Mouse (Mus musculus): Measurements from ENCODE around the gene Rheb. TPM values are rescaled to one million over a fixed set of nuclear protein-coding genes. Genes with fewer than 3 reads are reported as not detected.

Gene Rheb
- total RNA-seq, 1 experiment: 45.6 TPM

- Histone ChIP-seq H3K4me3 (ENCODE audit: insufficient read depth in 1 of 2, low read depth in 1 of 2, low read length in 2 of 2, poor library complexity in 1 of 2, severe bottlenecking in 1 of 2) (no peak overlapping the region), H3K36me3 (ENCODE audit: control insufficient read depth, insufficient read depth, low read length, poor library complexity, severe bottlenecking) (peaks cover 13% of the 10 kb centered on the region), H3K9ac (ENCODE audit: insufficient read depth, low read depth, low read length, poor library complexity, severe bottlenecking) (no peak overlapping the region), H3K27ac (ENCODE audit: insufficient read depth, low read depth, low read length, poor library complexity, severe bottlenecking) (no peak overlapping the region), H3K9me3 (ENCODE audit: control insufficient read depth, insufficient read depth, low read depth, low read length) (no peaks in the 10 kb centered on the region), H3K4me1 (ENCODE audit: control insufficient read depth in 2 of 2, insufficient read depth in 2 of 2, low read length in 2 of 2, poor library complexity in 1 of 2) (peaks cover 4% of the 10 kb centered on the region in 2 experiments; a peak in 2 of 4 replicates)
- in situ Hi-C loops (cut with MboI; ENCODE audit: low sequenced_read_pairs in 2 of 2, unreplicated experiment in 2 of 2): no loop called here
- TF ChIP-seq MAFK (IDR thresholded peaks at IDR 0.05; ENCODE audit: insufficient read depth, low read depth, low read length) (no peak), ZNF384 (IDR thresholded peaks at IDR 0.05; ENCODE audit: low read depth, low read length) (no peak), HCFC1 (IDR thresholded peaks at IDR 0.05; ENCODE audit: borderline replicate concordance, insufficient read depth, low read length) (no peak), CHD2 (IDR thresholded peaks at IDR 0.05; ENCODE audit: low read depth, low read length) (no peak), ZC3H11A (IDR thresholded peaks at IDR 0.05; ENCODE audit: borderline replicate concordance, low read depth, low read length) (no peak)
- DNase-seq (ENCODE audit: low read depth, low spot score): no peak
These were observed 21.0 kb downstream of the Rheb start for GRCm38 (mm10) chr5:24821403-24821841.

DNA sequence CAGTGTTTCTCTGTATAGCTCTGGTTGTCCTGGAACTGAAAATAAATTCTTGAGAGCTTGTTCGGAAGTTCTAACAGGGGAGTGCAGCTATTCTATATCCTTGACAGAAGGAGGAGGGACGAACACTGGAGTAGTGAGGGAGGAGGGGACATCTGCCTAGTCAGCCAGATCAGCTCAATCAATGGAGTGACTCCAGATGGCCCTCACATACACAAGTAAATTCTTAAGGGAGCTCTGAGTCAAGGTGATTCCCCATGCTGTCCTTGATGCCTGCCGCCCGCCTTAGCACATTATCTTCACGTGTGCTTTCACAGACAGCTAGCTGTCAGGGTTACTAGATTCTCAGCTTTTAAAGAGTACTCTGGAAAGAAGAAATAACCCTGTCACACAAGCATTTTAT is 21.8 kb downstream of the Rheb start:
- Histone ChIP-seq H3K9me3 (ENCODE audit: control insufficient read depth, insufficient read depth, low read depth, low read length) (no peaks in the 10 kb centered on the region), H3K4me3 (ENCODE audit: insufficient read depth in 1 of 2, low read depth in 1 of 2, low read length in 2 of 2, poor library complexity in 1 of 2, severe bottlenecking in 1 of 2) (no peak overlapping the region), H3K27ac (ENCODE audit: insufficient read depth, low read depth, low read length, poor library complexity, severe bottlenecking) (no peak overlapping the region), H3K4me1 (ENCODE audit: control insufficient read depth in 2 of 2, insufficient read depth in 2 of 2, low read length in 2 of 2, poor library complexity in 1 of 2) (peaks cover 4% of the 10 kb centered on the region in 2 experiments; a peak in 2 of 4 replicates), H3K36me3 (ENCODE audit: control insufficient read depth, insufficient read depth, low read length, poor library complexity, severe bottlenecking) (peaks cover 13% of the 10 kb centered on the region), H3K9ac (ENCODE audit: insufficient read depth, low read depth, low read length, poor library complexity, severe bottlenecking) (no peak overlapping the region)
- in situ Hi-C loops (cut with MboI; ENCODE audit: low sequenced_read_pairs in 2 of 2, unreplicated experiment in 2 of 2): no loop called here
- DNase-seq (ENCODE audit: low read depth, low spot score): no peak
- no peak for TF ChIP-seq ZNF384 (IDR thresholded peaks at IDR 0.05; ENCODE audit: low read depth, low read length)
- no peak for TF ChIP-seq CHD2 (IDR thresholded peaks at IDR 0.05; ENCODE audit: low read depth, low read length)
- no peak for TF ChIP-seq ZC3H11A (IDR thresholded peaks at IDR 0.05; ENCODE audit: borderline replicate concordance, low read depth, low read length)

DNA sequence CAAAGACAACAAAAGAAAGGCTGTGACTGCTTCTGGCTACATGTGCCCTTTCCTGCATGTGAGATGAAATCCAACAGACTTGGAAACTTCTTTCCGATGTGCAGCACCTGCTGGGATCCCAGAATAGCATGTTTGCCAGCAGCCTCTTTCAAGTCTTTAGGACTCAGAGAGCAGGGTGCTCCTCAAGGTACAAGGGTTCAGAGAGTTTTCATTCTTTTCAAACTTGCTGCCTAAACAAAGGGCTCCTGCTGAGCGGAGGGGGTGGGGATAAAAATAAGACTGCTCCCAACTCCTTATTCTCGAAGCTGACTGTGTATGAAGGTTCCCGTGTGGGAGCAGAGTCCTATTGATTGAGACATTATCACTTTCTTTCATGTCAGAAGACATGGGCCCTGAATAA is 25.2 kb downstream of the Rheb start:
- Histone ChIP-seq H3K9ac (ENCODE audit: insufficient read depth, low read depth, low read length, poor library complexity, severe bottlenecking) (no peak overlapping the region), H3K9me3 (ENCODE audit: control insufficient read depth, insufficient read depth, low read depth, low read length) (no peaks in the 10 kb centered on the region), H3K4me1 (ENCODE audit: control insufficient read depth in 2 of 2, insufficient read depth in 2 of 2, low read length in 2 of 2, poor library complexity in 1 of 2) (peaks cover 4% of the 10 kb centered on the region in 2 experiments; a peak in 2 of 4 replicates), H3K4me3 (ENCODE audit: insufficient read depth in 1 of 2, low read depth in 1 of 2, low read length in 2 of 2, poor library complexity in 1 of 2, severe bottlenecking in 1 of 2) (no peak overlapping the region), H3K27ac (ENCODE audit: insufficient read depth, low read depth, low read length, poor library complexity, severe bottlenecking) (no peak overlapping the region), H3K36me3 (ENCODE audit: control insufficient read depth, insufficient read depth, low read length, poor library complexity, severe bottlenecking) (peaks cover 21% of the 10 kb centered on the region)
- in situ Hi-C loops (cut with MboI; ENCODE audit: low sequenced_read_pairs in 2 of 2, unreplicated experiment in 2 of 2): no loop called here
- no peak for DNase-seq (ENCODE audit: low read depth, low spot score)
- TF ChIP-seq CHD2 (IDR thresholded peaks at IDR 0.05; ENCODE audit: low read depth, low read length) (no peak), ZNF384 (IDR thresholded peaks at IDR 0.05; ENCODE audit: low read depth, low read length) (no peak), HCFC1 (IDR thresholded peaks at IDR 0.05; ENCODE audit: borderline replicate concordance, insufficient read depth, low read length) (no peak), MAFK (IDR thresholded peaks at IDR 0.05; ENCODE audit: insufficient read depth, low read depth, low read length) (no peak), ZC3H11A (IDR thresholded peaks at IDR 0.05; ENCODE audit: borderline replicate concordance, low read depth, low read length) (no peak)

GRCm38 (mm10) chr5:24813946-24814345 is 28.5 kb downstream of the Rheb start:
- no peaks in the 10 kb centered on the region for H3K9me3 ChIP-seq (ENCODE audit: control insufficient read depth, insufficient read depth, low read depth, low read length)
- no peak overlapping the region for H3K4me3 ChIP-seq (ENCODE audit: insufficient read depth in 1 of 2, low read depth in 1 of 2, low read length in 2 of 2, poor library complexity in 1 of 2, severe bottlenecking in 1 of 2)
- in situ Hi-C loops (cut with MboI; ENCODE audit: low sequenced_read_pairs in 2 of 2, unreplicated experiment in 2 of 2): no loop called here
- no peak for TF ChIP-seq HCFC1 (IDR thresholded peaks at IDR 0.05; ENCODE audit: borderline replicate concordance, insufficient read depth, low read length)
- no peak for TF ChIP-seq ZNF384 (IDR thresholded peaks at IDR 0.05; ENCODE audit: low read depth, low read length)
- TF ChIP-seq CHD2 (IDR thresholded peaks at IDR 0.05; ENCODE audit: low read depth, low read length): no peak
- TF ChIP-seq MAFK (IDR thresholded peaks at IDR 0.05; ENCODE audit: insufficient read depth, low read depth, low read length): no peak
- no peak for TF ChIP-seq ZC3H11A (IDR thresholded peaks at IDR 0.05; ENCODE audit: borderline replicate concordance, low read depth, low read length)
- H3K36me3 ChIP-seq (ENCODE audit: control insufficient read depth, insufficient read depth, low read length, poor library complexity, severe bottlenecking): peaks cover 17% of the 10 kb centered on the region
- H3K9ac ChIP-seq (ENCODE audit: insufficient read depth, low read depth, low read length, poor library complexity, severe bottlenecking): no peak overlapping the region
- H3K4me1 ChIP-seq (ENCODE audit: control insufficient read depth in 2 of 2, insufficient read depth in 2 of 2, low read length in 2 of 2, poor library complexity in 1 of 2): no peaks in the 10 kb centered on the region; a peak in 1 of 4 replicates
- H3K27ac ChIP-seq (ENCODE audit: insufficient read depth, low read depth, low read length, poor library complexity, severe bottlenecking): no peak overlapping the region
- no peak for DNase-seq (ENCODE audit: low read depth, low spot score)

- H3K4me1 ChIP-seq (ENCODE audit: control insufficient read depth in 2 of 2, insufficient read depth in 2 of 2, low read length in 2 of 2, poor library complexity in 1 of 2): no peaks in the 10 kb centered on the region; a peak in 1 of 4 replicates
- H3K27ac ChIP-seq (ENCODE audit: insufficient read depth, low read depth, low read length, poor library complexity, severe bottlenecking): no peak overlapping the region
- in situ Hi-C loops (cut with MboI; ENCODE audit: low sequenced_read_pairs in 2 of 2, unreplicated experiment in 2 of 2): no loop called here
These were observed 29.4 kb downstream of the Rheb start for GRCm38 (mm10) chr5:24813005-24813404.

More at GRCm38 (mm10) chr5:24813005-24813404, 29.4 kb downstream of the Rheb start:
- no peak overlapping the region for H3K9ac ChIP-seq (ENCODE audit: insufficient read depth, low read depth, low read length, poor library complexity, severe bottlenecking)
- DNase-seq (ENCODE audit: low read depth, low spot score): no peak
- TF ChIP-seq CHD2 (IDR thresholded peaks at IDR 0.05; ENCODE audit: low read depth, low read length): no peak
- no peak overlapping the region for H3K4me3 ChIP-seq (ENCODE audit: insufficient read depth in 1 of 2, low read depth in 1 of 2, low read length in 2 of 2, poor library complexity in 1 of 2, severe bottlenecking in 1 of 2)
- peaks cover 14% of the 10 kb centered on the region for H3K36me3 ChIP-seq (ENCODE audit: control insufficient read depth, insufficient read depth, low read length, poor library complexity, severe bottlenecking)
- H3K9me3 ChIP-seq (ENCODE audit: control insufficient read depth, insufficient read depth, low read depth, low read length): no peaks in the 10 kb centered on the region
